Mouse (Mus musculus): ENCODE results near the gene Gm9936.
"Not testable (repeated sequence)": the region's sequence is repeated elsewhere in the genome, so short reads cannot be mapped to it uniquely, and the experiment has no call there.

Gm9936 gene

DNA sequence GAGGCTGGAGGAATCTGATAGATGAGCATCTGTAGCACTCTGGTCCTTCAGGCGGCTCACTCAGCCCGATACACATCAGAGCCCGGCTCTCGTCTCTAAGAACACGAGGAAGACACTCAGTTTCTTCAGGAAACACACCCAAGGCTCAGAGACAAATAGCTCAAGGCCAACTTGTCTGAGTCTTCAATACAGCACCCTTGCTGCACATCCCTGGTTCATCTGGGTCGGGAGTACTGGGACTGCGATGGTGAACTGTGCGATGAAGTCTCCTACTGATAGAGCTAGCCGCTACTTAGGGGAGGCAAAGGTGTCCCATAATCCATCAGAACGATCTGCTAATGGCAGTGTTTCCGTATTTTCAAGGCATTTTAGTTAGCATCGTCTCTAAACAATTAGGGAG lies at the start of gene Gm9936:
Gm9936 (minus strand) TSS at position 101 of the 400 bp plus-strand sequence.
- no peak for DNase-seq (ENCODE audit: low spot score in 2 of 2)

GRCm38 (mm10) chr5:114902413-114902812 lies 43.9 kb upstream of the Gm9936 start:
- no peak for DNase-seq (ENCODE audit: low spot score in 2 of 2)

DNA sequence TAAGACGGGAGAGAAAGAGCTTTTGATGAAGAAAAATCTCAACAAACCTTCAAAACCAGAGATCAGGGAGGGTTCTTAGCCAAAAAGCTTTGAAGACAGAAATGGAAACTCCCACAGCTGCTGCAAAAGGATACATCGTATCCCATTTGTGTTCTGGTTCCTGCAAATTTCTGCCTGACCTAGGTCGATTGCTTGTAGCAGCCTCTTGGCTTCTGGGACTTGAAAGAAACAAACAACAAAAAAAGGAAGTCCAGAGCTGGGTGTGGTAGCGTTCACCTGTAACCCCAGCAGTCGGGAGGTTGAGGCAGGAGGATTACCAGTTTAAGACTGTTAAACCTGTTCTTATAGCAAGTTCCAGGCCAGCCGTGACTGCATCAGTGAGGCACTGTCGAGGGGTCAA lies 40.4 kb upstream of the Gm9936 start:
- no peak for DNase-seq (ENCODE audit: low spot score in 2 of 2)

- DNase-seq (ENCODE audit: low spot score in 2 of 2) = peak in 1 of 2 experiments; percentile 39
Observed at GRCm38 (mm10) chr5:114897374-114897793, 38.9 kb upstream of the Gm9936 start.

DNA sequence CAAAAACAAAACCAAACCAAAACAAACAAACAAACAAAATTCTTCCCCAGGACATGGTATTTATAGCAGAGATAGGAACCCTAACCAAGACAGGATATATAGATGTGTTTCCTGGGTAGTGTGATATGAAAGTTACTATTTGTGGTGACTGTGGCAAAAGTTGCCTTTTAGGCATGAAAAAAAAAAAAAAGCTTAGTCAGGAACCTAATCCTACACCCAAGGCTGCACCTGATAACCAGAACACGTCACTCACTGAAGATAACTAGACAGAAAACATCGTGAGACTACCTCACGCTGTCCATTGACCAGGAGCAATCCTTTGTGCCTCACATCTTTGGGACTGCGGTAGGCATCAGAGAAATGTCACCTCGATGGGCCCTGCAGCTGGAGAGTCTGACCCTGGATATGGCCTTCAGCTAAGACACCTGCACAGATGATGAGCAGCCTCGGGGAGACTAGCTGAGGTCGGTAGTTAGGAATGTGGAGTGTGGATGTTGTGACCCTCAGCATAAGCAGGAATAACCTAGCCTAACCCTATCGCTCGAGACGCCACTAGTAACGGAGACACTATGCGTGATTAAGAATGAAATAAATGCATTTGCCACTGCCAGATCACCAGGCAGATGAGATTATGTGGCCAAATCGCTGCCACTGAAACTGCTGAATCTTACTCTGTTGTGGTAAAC lies 38.3 kb upstream of the Gm9936 start, which contains the start of gene Oasl2:
Oasl2 (plus strand) TSS at position 249 of the 686 bp plus-strand sequence.
- DNase-seq (ENCODE audit: low spot score in 2 of 2) = peak in 1 of 2 experiments; percentile 6

DNA sequence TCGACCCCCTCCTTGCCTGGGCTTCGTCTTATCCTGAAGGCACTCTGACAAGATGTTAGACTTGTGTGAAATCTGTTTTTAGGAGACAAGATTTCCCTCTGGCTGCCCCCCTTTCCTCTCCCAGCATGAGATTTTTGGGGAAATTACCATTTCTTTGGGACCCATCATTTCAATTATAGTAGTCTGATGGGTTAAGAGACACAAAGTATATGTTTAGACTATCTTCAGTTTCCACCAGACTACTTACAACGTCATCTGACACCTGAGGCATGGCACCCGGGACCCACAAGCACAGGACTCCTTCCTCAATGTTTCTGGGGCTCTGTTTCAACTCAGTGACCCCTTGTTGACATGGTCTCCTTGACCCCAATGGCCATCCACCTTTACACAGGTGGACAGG lies 37.1 kb upstream of the Gm9936 start:
- DNase-seq (ENCODE audit: low spot score in 2 of 2) = no peak

DNA sequence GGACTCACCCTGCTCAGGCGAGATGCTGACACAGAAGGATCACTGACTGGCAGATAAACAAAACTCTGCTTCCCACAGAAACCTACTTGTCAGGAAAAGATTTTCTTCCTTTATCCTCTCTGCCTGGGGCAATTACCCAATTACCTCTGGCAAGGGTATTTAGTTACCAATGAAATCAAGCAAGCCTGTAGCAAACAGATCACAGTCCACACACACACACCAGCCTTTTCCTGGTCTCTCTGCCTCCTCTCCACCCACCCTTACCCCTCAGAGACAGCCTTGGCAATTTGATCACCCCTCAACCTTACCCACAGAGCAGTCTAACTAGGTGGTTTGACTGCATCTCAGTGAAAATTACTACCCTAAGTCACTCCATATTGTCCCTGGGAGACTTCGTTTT lies 30.5 kb upstream of the Gm9936 start:
- no peak for DNase-seq (ENCODE audit: low spot score in 2 of 2)

- DNase-seq (ENCODE audit: low spot score in 2 of 2) = no peak
Observed at GRCm38 (mm10) chr5:114886801-114887200, 28.3 kb upstream of the Gm9936 start.

DNA sequence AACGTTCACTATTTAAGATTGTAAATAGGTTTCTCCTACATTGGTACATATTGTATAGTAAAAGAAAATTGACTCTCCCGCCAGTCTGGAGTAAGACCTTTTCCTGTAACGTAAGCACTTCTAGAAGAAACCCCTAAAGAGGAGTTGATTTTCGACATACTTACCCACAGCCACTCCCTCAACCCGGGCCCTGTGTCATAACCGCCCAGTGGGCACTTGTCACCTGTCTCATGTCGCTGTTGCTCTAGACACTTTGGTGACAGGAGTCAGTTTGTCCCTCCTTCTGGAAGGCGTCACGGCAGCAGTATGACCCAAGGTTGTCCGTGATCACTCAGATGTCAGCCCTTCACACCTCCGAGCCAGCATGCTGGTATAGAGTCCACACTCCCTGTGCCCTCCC lies 24.5 kb upstream of the Gm9936 start:
- no peak for DNase-seq (ENCODE audit: low spot score in 2 of 2)

- DNase-seq (ENCODE audit: low spot score in 2 of 2) = not testable (repeated sequence)
Observed at GRCm38 (mm10) chr5:114882319-114882718, 23.8 kb upstream of the Gm9936 start.

DNA sequence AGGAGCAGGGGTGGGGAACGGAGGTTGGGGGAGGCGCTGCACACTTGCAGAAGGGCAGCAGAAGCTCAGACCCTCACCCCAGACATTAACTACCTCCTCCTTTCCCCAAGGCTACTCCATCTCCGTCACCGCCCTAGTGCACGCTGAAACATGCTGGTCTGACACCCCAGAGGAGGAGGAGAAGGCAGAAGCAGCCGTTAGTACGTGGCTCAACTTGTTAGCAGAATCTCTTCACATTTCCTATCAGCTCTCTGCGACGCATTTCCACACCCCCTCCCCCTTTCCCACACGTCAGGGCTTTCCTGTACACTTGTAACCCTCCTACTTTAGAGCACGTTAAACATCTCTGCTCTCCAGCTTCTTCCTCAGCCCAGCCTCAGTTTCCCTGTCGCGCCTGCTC lies 20.9 kb upstream of the Gm9936 start:
- DNase-seq (ENCODE audit: low spot score in 2 of 2) = no peak

GRCm38 (mm10) chr5:114877487-114877886 lies 19.0 kb upstream of the Gm9936 start:
- DNase-seq (ENCODE audit: low spot score in 2 of 2) = no peak

DNA sequence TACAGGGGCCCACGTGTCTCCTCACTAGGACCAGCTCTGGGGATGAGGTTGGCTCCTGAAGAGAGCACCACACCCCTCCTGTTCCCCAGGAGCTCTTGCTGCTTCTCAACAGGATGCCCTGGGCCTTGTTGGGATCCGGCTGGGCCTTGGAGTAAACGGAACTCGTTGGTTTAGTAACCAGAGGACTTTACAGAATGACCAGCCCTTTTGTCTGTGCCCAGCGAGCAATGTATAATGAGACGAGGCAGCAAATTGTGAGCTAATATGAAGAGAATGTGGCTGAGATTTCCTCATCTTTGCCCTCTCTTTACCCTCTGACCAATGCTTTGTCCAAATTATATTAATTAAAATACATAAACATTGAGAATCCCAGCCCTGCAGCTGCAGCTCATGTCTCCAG lies 17.8 kb upstream of the Gm9936 start:
- DNase-seq (ENCODE audit: low spot score in 2 of 2) = no peak

DNA sequence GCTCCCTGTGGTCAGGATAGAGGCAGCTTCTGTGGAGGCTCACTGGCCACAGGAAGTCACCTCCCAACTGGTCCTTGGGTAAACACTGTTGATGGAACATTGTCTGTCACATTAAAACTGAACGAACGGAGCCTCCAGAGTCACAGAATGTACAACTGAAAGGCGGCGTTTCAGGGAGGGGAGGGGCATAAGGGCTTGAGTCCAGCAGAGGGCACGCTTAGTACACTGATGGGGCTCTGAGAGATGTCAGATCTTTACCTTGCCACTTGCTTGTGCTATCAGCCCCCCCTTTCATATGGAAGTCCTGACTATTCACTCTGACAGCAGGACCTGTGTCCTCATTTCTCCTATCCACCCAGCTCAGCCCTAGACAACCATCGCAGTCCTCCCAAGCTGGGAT lies 17.4 kb upstream of the Gm9936 start:
- DNase-seq (ENCODE audit: low spot score in 2 of 2) = no peak

GRCm38 (mm10) chr5:114865279-114865678 lies 6.8 kb upstream of the Gm9936 start:
- DNase-seq (ENCODE audit: low spot score in 2 of 2) = no peak

DNA sequence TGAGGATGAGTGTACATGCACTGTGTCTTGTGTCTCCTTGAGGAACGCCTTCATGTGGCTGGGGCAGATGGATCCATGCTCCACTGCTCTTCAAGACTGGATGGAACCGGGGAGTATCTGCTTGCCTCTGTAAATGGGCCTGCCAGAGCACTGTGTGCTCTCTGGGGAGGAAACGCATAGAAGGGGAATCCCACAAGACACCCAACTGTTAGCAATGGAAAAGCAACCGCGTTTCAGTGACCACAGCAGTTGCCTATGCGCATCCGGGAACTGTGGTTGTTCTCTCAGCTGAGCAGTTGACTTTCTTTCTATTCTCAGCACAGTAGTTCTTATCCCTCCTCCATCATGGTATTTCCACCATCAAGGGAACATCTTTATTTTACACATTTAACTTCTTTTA lies 6.3 kb upstream of the Gm9936 start:
- no peak for DNase-seq (ENCODE audit: low spot score in 2 of 2)

DNA sequence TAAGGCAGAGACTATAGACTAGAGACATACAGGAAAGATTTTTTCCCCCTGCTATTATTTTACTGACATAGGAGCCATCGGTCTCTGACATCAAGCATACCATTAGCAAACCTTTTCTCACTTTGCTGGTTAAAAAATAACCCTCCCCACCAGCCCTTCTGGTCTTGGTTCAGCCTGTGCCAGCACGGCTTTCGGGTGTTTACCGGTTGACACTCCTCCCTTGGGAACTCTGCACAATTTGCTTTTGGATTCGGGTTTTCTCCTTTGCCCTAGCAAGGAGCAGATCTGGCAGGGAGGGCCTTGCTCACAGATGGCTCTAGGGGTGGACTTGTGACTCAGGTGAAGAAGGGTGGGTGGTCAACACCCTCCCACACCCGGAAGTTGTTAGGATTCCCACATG lies 3.2 kb upstream of the Gm9936 start:
- no peak for DNase-seq (ENCODE audit: low spot score in 2 of 2)

DNA sequence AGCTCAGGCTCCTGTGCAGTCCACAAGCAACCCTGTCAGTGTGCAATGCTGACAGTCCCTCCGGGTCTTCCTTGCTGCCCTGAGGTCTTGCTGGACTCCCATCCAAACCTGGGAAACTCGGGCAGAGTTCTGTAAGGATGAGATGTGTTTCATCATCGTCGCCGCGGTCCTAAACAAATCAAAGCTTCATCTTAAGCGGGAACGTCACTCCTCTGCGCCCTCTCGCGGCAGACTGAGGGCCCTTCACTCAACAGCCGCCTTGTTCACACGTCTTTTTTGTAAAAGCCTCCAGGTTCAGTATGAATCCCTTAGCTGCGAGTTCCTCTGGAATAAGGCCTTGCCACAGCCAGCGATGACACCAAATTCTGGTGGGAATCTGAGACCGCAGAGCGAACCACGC lies 771 bp upstream of the Gm9936 start:
- peak; percentile 61 to 74 for DNase-seq (ENCODE audit: low spot score in 2 of 2)

GRCm38 (mm10) chr5:114853364-114853763 lies 5.1 kb downstream of the Gm9936 start, which contains the start of gene 4930519G04Rik:
4930519G04Rik (plus strand) TSS chr5:114853664.
- DNase-seq (ENCODE audit: low spot score in 2 of 2) = not testable (repeated sequence)

DNA sequence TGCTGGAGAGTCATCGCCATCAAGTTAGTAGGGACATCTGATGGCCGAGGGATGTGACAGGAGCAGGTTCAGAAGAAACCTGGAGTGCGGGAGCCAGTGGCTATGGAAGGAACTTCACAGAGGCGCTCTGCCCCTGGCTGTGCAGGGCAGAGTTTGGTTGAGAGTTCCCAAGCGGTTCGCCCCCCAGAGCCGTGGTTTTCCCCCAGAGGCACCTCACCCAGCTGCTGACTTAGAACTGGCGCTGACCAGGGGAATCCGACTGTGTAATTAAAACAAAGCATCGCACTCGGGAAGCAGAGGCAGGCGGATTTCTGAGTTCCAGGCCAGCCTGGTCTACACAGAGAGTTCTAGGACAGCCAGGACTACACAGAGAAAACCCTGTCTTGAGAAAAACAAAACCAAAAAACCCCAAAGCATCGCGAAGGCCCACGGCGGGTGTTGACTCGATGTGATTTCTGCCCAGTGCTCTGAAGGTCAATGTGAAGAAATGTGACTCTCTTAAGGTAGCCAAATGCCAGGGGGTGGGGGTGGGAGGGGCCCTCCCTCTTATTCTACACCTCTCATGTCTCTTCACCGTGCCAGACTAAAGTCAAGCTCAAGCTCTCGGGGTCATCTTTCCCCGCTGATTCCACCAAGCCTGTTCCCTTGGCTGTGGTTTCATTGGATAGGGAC lies 6.8 kb downstream of the Gm9936 start:
- DNase-seq (ENCODE audit: low spot score in 2 of 2) = no peak

GRCm38 (mm10) chr5:114844371-114844770 lies 14.1 kb downstream of the Gm9936 start:
- DNase-seq (ENCODE audit: low spot score in 2 of 2) = not testable (repeated sequence)

GRCm38 (mm10) chr5:114842674-114843073 lies 15.8 kb downstream of the Gm9936 start:
- DNase-seq (ENCODE audit: low spot score in 2 of 2) = no peak

DNA sequence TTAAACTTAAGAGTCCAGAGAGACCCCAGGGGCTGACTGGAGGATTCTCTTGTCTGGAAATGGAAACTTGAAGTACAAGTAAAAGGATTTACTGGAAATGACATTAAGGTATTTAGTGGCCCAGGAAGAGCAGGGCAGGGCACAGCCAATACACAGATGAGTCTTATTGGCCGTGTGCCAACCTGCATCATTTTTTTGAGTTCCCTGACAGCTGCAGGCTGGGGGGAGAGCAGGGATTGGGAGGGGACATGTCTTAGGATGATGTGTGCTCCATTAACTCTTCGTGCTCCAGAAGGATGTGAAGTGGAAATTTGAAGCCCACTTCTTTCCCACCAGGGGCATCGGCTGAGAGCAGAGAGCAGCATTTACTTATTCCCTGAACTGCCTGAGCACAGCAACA lies 16.3 kb downstream of the Gm9936 start:
- not testable (repeated sequence) for DNase-seq (ENCODE audit: low spot score in 2 of 2)

Data from urinary bladder, postnatal 36 days (tissue).